Mouse (Mus musculus): Measurements from ENCODE around the gene Rnpepl1. TPM values are rescaled to one million over a fixed set of nuclear protein-coding genes. Genes with fewer than 3 reads are reported as not detected.
A peak's percentile ranks its signal among the peaks of the same experiment; 100 is the strongest.

The Rnpepl1 gene
- total RNA-seq (2012; rRNA removed) (13.8 and 14.6 TPM in 2 replicates), total RNA-seq (2014; rRNA removed) (4.5 and 5.1 TPM in 2 replicates), polyA plus RNA-seq (2012; ENCODE audit: insufficient read length, low read depth) (12.7 and 20.2 TPM in 2 replicates)

DNA sequence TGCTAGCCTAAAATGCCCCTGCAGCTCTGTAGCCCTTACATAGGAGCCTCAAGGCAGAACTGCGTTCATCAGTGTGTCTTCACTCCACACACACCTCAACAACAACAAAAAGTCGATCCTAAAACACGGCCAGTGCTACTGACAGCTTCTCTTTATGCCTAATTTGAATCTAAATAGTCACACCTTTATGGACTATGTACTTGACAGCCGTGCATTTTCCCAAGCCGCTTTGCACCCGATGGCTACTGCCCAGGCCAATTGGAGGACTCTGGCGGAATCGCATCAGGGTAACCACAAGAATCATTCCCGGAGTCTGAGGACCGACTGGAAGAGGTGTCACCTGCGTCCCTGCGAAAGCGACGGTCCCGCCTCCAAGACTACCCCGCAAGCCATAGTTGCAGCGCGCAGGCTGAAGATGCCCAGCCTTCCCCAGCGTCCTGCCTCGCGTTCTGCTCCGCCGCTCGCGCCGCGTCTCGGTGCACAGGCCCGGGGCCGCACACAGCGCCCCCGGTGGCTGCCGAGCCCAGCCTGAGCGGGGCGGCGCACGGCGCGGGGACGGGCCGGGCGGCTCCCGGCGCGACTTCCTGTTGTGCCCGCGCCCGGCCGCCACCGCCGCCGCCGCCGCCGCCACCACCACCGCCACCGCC, at the start of gene Rnpepl1:
Gene Rnpepl1, plus strand, starts transcription at position 545 of the 647 bp plus-strand sequence.
- Histone ChIP-seq H3K27ac (ENCODE audit: insufficient read depth, low read depth) (no peak within 1 kb of the TSS), H3K9ac (ENCODE audit: insufficient read depth, low read depth) (peak within 1 kb of the TSS; percentile 79), H3K36me3 (replicated peaks in 1 of 2; ENCODE audit: control insufficient read depth in 1 of 2, insufficient read depth in 1 of 2, low read length in 1 of 2) (peaks cover 10 to 27% of the 10 kb centered on the region in 2 experiments), H3K4me3 (replicated peaks in 1 of 3; ENCODE audit: low read depth in 2 of 3, low read length in 2 of 3, poor library complexity in 1 of 3) (peak within 1 kb of the TSS; percentile 59 to 93 (median 69)), H3K27me3 (replicated peaks) (peaks cover 11% of the 10 kb centered on the region), H3K9me3 (replicated peaks; ENCODE audit: low read length) (peaks cover 1% of the 10 kb centered on the region), H3K79me2 (replicated peaks; ENCODE audit: control insufficient read depth, extremely low read depth, insufficient read depth, poor library complexity, severe bottlenecking) (no peaks in the 10 kb centered on the region), H3K4me2 (ENCODE audit: insufficient read depth, low read depth, poor library complexity, severe bottlenecking) (peak within 1 kb of the TSS; percentile 84), H3K4me1 (ENCODE audit: control insufficient read depth in 1 of 2, insufficient read depth in 2 of 2) (peaks cover 16 to 42% of the 10 kb centered on the region in 2 experiments)
- dilution Hi-C loops (cut with MboI; ENCODE audit: extremely low pct_ligation_motif_present, extremely low pct_unique_long_range_greater_than_20kb, low sequenced_read_pairs) = no loop called here
- TF ChIP-seq PAX5 (IDR thresholded peaks at IDR 0.05; ENCODE audit: low read length) = no peak
- no peak for TF ChIP-seq RAD21 (IDR thresholded peaks at IDR 0.05; ENCODE audit: low read depth, low read length)
- TF ChIP-seq ZNF384 (IDR thresholded peaks at IDR 0.05; ENCODE audit: low read depth, low read length) = no peak
- no peak for TF ChIP-seq ETS1 (conservative IDR thresholded peaks at IDR 0.05; ENCODE audit: low read depth, low read length)
- no peak for TF ChIP-seq JUN (IDR thresholded peaks at IDR 0.05; ENCODE audit: insufficient read depth, low read depth, low read length)
- TF ChIP-seq SMC3 (IDR thresholded peaks at IDR 0.05; ENCODE audit: low read depth, low read length) = no peak
- no peak; the same call in 1 of the 2 replicates for TF ChIP-seq HCFC1 (IDR thresholded peaks at IDR 0.05; ENCODE audit: low read depth, low read length)
- TF ChIP-seq POLR2AphosphoS2 (IDR thresholded peaks at IDR 0.05; ENCODE audit: low read depth, low read length) = no peak
- peak; percentile 41; the same call in 1 of the 2 replicates for TF ChIP-seq NRF1 (IDR thresholded peaks at IDR 0.05; ENCODE audit: low read depth, low read length)
- TF ChIP-seq CTCF (conservative IDR thresholded peaks at IDR 0.05 in 1 of 2, IDR thresholded peaks at IDR 0.05 in 1 of 2; ENCODE audit: low read depth in 2 of 2, low read length in 2 of 2) = peak in 1 of 2 experiments; percentile 65; a peak in 2 of 4 replicates
- TF ChIP-seq TCF12 (IDR thresholded peaks at IDR 0.05; ENCODE audit: low read depth, low read length) = peak; percentile 50; the same call in 1 of the 2 replicates
- TF ChIP-seq UBTF (IDR thresholded peaks at IDR 0.05; ENCODE audit: low read depth, low read length) = peak; percentile 97
- no peak; the same call in 1 of the 2 replicates for TF ChIP-seq POLR2A (IDR thresholded peaks at IDR 0.05; ENCODE audit: low read depth, low read length)
- peak; percentile 32; the same call in 1 of the 2 replicates for TF ChIP-seq MXI1 (IDR thresholded peaks at IDR 0.05; ENCODE audit: low read depth, low read length)
- TF ChIP-seq MAZ (IDR thresholded peaks at IDR 0.05; ENCODE audit: low read depth, low read length) = no peak
- TF ChIP-seq EP300 (IDR thresholded peaks at IDR 0.05; ENCODE audit: low read length) = no peak
- no peak for TF ChIP-seq ZKSCAN1 (IDR thresholded peaks at IDR 0.05; ENCODE audit: borderline replicate concordance, low read depth, low read length)
- TF ChIP-seq E2F4 (IDR thresholded peaks at IDR 0.05; ENCODE audit: insufficient replicate concordance, low read depth, low read length) = no peak
- TF ChIP-seq BHLHE40 (IDR thresholded peaks at IDR 0.05; ENCODE audit: low read depth, low read length) = no peak
- no peak for TF ChIP-seq IRF4 (IDR thresholded peaks at IDR 0.05; ENCODE audit: low read depth, low read length)
- no peak for TF ChIP-seq TBP (conservative IDR thresholded peaks at IDR 0.05; ENCODE audit: low read depth, low read length)
- TF ChIP-seq ZMIZ1 (IDR thresholded peaks at IDR 0.05; ENCODE audit: low read depth, low read length) = no peak
- peak; percentile 46 for TF ChIP-seq ELF1 (IDR thresholded peaks at IDR 0.05; ENCODE audit: low read depth, low read length)
- peak; percentile 37 for DNase-seq (ENCODE audit: extremely low read depth)
- in situ Hi-C loops (cut with MboI; ENCODE audit: low pct_ligation_motif_present, low pct_unique_long_range_greater_than_20kb, low sequenced_read_pairs) = no loop called here
